ENCODE assay signal across 7 mouse cellular contexts in the genomic region with DNA sequence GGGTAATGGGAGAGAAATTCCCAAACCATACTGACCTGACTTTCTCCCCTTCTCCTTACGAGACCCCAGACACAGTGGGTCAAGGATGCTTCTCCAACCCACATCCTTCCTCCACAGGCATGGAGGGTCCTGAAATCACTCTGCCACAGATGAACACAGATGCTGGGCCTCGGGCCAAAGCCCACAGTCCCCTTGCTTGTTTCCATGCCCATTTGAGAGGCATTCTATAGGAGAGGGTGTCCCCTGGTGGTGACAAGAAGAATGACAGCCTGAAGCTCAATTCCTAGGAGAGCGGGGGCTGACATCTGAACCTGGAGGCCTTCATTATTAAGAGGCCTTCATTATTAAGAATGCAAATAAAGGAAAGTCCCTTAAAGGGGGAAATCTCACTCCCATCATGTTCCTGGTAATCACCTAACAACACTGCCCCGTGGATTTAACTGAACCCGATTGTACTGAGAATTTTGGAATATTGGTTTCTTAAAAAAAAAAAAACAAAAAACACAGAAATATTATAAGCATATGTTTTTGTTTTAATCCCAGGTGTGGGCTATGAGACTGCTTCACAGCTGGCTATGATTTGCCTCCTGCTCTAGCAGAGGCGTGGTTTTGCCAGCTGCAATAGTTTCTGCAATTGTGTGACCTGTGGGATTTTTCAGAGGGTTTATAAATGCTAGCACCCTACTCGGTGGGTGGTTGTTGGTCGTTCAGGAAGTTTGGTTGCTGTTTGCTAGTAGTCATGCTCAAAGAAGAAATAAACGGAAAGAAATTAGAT. TPM values are rescaled to one million over a fixed set of nuclear protein-coding genes. Genes with fewer than 3 reads are reported as not detected.
DNase-seq lines count a peak whose midpoint lies in the region; ATAC-seq lines count a peak whose summit lies in the region.

No protein-coding gene starts in this region.

- H3K4me1 ChIP-seq in forebrain, embryonic 13.5 days, result peaks cover 27% of the 10 kb centered on the region

- 41% methylated on average over 9 of the region's 9 CpGs for WGBS in forebrain, embryonic 13.5 days

- ATAC-seq in forebrain, embryonic 13.5 days, result peak; percentile 67

- intact Hi-C loops in heart, postnatal 36 days (cut with DNase I), result loop anchor here (1.0 to 2.0 kb wide), 2 partner anchors 95 to 106 kb away; partner anchors contain the start of gene Mat2a

- no peak overlapping the region for H3K4me3 ChIP-seq in forebrain, embryonic 13.5 days

- no peaks in the 10 kb centered on the region for H3K36me3 ChIP-seq in forebrain, embryonic 13.5 days (ENCODE audit: poor library complexity, severe bottlenecking)

- H3K4me2 ChIP-seq in forebrain, embryonic 13.5 days, result no peak overlapping the region

- no peaks in the 10 kb centered on the region for H3K27me3 ChIP-seq in forebrain, embryonic 13.5 days

- H3K9ac ChIP-seq in forebrain, embryonic 13.5 days, result no peak overlapping the region

- DNase-seq in Muller cell, postnatal 12 days (ENCODE audit: inconsistent ontology term), result peak; percentile 68
- DNase-seq in c-Kit-positive CD71-positive TER-119-negative erythroid progenitor cells, embryonic 14.5 days (ENCODE audit: low read depth), result peak; percentile 50
- peak; percentile 68 to 78 for DNase-seq in heart, postnatal 36 days
- peak; percentile 79 to 83 for DNase-seq in layer of hippocampus, postnatal 10 days (ENCODE audit: low spot score in 2 of 2)
- DNase-seq in lung, postnatal 36 days, result peak; percentile 66
- peak; percentile 60 to 64 for DNase-seq in right cerebral cortex, adult 2 months (ENCODE audit: low spot score in 2 of 2)

- no peaks in the 10 kb centered on the region for H3K9me3 ChIP-seq in forebrain, embryonic 13.5 days (replicated peaks)

- H3K27ac ChIP-seq in forebrain, embryonic 13.5 days, result no peak overlapping the region

RNA-seq across cellular contexts. Expression of gene Capg, which starts 10.0 kb away (rescaled TPM):
- 4.7 and 4.8 TPM in 2 replicates for polyA plus RNA-seq in forebrain, embryonic 13.5 days (2015; fragmentation: Nextera tagmentation; extraction: Ambion mirVana)
- 10 to 100 TPM in 1 of 2 experiments, 1 to 10 TPM in 1; 9.0 to 10.3 TPM for total RNA-seq in heart, postnatal 36 days (2021)
- total RNA-seq in layer of hippocampus, postnatal 10 days (2021), result 1 to 10 TPM; 2.1 to 3.4 TPM

RNA-seq across cellular contexts. Expression of gene Sh2d6, which starts 12.7 kb away (rescaled TPM):
- polyA plus RNA-seq in forebrain, embryonic 13.5 days (2015; fragmentation: Nextera tagmentation; extraction: Ambion mirVana), result 0.62 and 0.89 TPM in 2 replicates
- under 1 TPM; 0.33 to 0.35 TPM for total RNA-seq in heart, postnatal 36 days (2021)
- total RNA-seq in layer of hippocampus, postnatal 10 days (2021), result under 1 TPM; 0.67 to 0.78 TPM
